Mouse (Mus musculus): ENCODE data around the gene Olfr1393. TPM values are rescaled to one million over a fixed set of nuclear protein-coding genes. Genes with fewer than 3 reads are reported as not detected.

The Olfr1393 gene
- polyA plus RNA-seq, 1 experiment, result 0.72 TPM

DNA sequence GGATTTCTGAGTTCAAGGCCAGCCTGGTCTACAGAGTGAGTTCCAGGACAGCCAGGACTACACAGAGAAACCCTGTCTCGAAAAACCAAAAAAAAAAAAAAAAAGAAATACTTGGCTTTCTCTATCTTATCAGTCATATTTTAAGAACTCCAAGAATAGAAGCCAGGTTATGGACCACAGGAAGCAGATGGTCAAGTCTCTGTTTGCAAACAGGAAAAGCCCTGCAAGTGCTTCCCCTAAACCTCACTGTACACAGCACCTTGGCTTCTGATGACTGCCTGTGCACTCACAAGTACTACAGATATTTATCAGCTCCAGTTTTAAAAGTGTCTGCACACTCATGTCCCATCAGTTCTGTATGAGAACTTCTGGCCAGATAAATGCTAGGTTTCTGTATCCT, 36.6 kb upstream of the Olfr1393 start:
- Histone ChIP-seq H3K4me1 (ENCODE audit: control insufficient read depth, insufficient read depth, low read length) (peaks cover 6% of the 10 kb centered on the region; the same call in 1 of the 2 replicates), H3K36me3 (ENCODE audit: control insufficient read depth, insufficient read depth, low read length) (no peaks in the 10 kb centered on the region), H3K27me3 (replicated peaks; ENCODE audit: control insufficient read depth, insufficient read depth, low read length) (no peaks in the 10 kb centered on the region), H3K27ac (ENCODE audit: insufficient read depth, low read depth, low read length) (0 out of 2 replicates have a peak overlapping the region, but pooled peaks have one; percentile 32), H3K4me3 (ENCODE audit: insufficient read depth, low read depth, low read length) (no peak overlapping the region)
- peak; percentile 63 for DNase-seq
- 65% methylated on average over 1 of the region's 1 CpGs for WGBS
- TF ChIP-seq CTCF (conservative IDR thresholded peaks at IDR 0.05; ENCODE audit: insufficient read depth, insufficient read length, low read depth, low read length) (no peak), POLR2A (IDR thresholded peaks at IDR 0.05; ENCODE audit: low read depth, low read length) (no peak)

- 21% methylated on average over 11 of the region's 11 CpGs for WGBS
- DNase-seq, result no peak
- Histone ChIP-seq H3K4me1 (ENCODE audit: control insufficient read depth, insufficient read depth, low read length) (peaks cover 12% of the 10 kb centered on the region), H3K27me3 (replicated peaks; ENCODE audit: control insufficient read depth, insufficient read depth, low read length) (no peaks in the 10 kb centered on the region), H3K4me3 (ENCODE audit: insufficient read depth, low read depth, low read length) (peak overlapping the region; percentile 75), H3K27ac (ENCODE audit: insufficient read depth, low read depth, low read length) (peak overlapping the region; percentile 71), H3K36me3 (ENCODE audit: control insufficient read depth, insufficient read depth, low read length) (no peaks in the 10 kb centered on the region)
- no peak for TF ChIP-seq POLR2A (IDR thresholded peaks at IDR 0.05; ENCODE audit: low read depth, low read length)
- no peak for TF ChIP-seq CTCF (conservative IDR thresholded peaks at IDR 0.05; ENCODE audit: insufficient read depth, insufficient read length, low read depth, low read length)
These were observed 35.0 kb upstream of the Olfr1393 start for GRCm38 (mm10) chr11:49242944-49243626.

GRCm38 (mm10) chr11:49243727-49244594, 34.1 kb upstream of the Olfr1393 start, which contains the start of gene Mgat1:
Gene Mgat1 (plus strand): TSS chr11:49244191.
- DNase-seq, result peak; percentile 98
- peaks cover 16% of the 10 kb centered on the region for H3K4me1 ChIP-seq (ENCODE audit: control insufficient read depth, insufficient read depth, low read length)
- H3K27me3 ChIP-seq (replicated peaks; ENCODE audit: control insufficient read depth, insufficient read depth, low read length), result no peaks in the 10 kb centered on the region
- H3K36me3 ChIP-seq (ENCODE audit: control insufficient read depth, insufficient read depth, low read length), result no peaks in the 10 kb centered on the region
- peak within 1 kb of the TSS; percentile 96 for H3K27ac ChIP-seq (ENCODE audit: insufficient read depth, low read depth, low read length)
- peak within 1 kb of the TSS; percentile 75 for H3K4me3 ChIP-seq (ENCODE audit: insufficient read depth, low read depth, low read length)
- WGBS, result under 1% methylated on average over 58 of the region's 60 CpGs
- no peak for TF ChIP-seq POLR2A (IDR thresholded peaks at IDR 0.05; ENCODE audit: low read depth, low read length)
- no peak for TF ChIP-seq CTCF (conservative IDR thresholded peaks at IDR 0.05; ENCODE audit: insufficient read depth, insufficient read length, low read depth, low read length)

- Histone ChIP-seq H3K4me1 (ENCODE audit: control insufficient read depth, insufficient read depth, low read length) (peaks cover 22% of the 10 kb centered on the region), H3K36me3 (ENCODE audit: control insufficient read depth, insufficient read depth, low read length) (no peaks in the 10 kb centered on the region), H3K4me3 (ENCODE audit: insufficient read depth, low read depth, low read length) (peak overlapping the region; percentile 75), H3K27ac (ENCODE audit: insufficient read depth, low read depth, low read length) (peak overlapping the region; percentile 94), H3K27me3 (replicated peaks; ENCODE audit: control insufficient read depth, insufficient read depth, low read length) (no peaks in the 10 kb centered on the region)
- TF ChIP-seq CTCF (conservative IDR thresholded peaks at IDR 0.05; ENCODE audit: insufficient read depth, insufficient read length, low read depth, low read length) (no peak), POLR2A (IDR thresholded peaks at IDR 0.05; ENCODE audit: low read depth, low read length) (no peak)
- no peak for DNase-seq
- under 1% methylated on average over 4 of the region's 4 CpGs for WGBS
These were observed 33.5 kb upstream of the Olfr1393 start for GRCm38 (mm10) chr11:49244595-49244930.

DNA sequence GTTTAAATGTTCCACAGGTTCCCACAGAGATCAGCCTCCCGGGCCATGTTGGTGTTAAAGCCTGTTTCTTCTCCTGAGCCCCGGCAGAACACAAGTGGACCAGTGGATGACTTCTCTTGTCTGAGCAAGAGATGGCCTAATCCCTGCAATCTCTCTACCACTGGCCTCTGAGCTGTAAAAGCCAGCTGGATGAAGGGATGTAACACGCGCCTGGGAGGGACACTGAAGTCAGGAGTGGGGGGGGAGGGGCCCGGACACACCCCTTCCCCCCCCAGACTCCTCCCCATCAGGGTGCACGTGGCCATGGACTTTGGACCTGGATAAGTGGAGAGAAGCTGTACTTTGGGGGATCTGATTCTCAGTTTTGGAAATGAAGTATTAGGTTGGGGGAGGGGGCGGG, 32.9 kb upstream of the Olfr1393 start:
- H3K27me3 ChIP-seq (replicated peaks; ENCODE audit: control insufficient read depth, insufficient read depth, low read length), result no peaks in the 10 kb centered on the region
- WGBS, result 15% methylated on average over 7 of the region's 7 CpGs
- peaks cover 23% of the 10 kb centered on the region for H3K4me1 ChIP-seq (ENCODE audit: control insufficient read depth, insufficient read depth, low read length)
- peak; percentile 91 for DNase-seq
- H3K27ac ChIP-seq (ENCODE audit: insufficient read depth, low read depth, low read length), result peak overlapping the region; percentile 96
- no peaks in the 10 kb centered on the region for H3K36me3 ChIP-seq (ENCODE audit: control insufficient read depth, insufficient read depth, low read length)
- no peak for TF ChIP-seq POLR2A (IDR thresholded peaks at IDR 0.05; ENCODE audit: low read depth, low read length)
- TF ChIP-seq CTCF (conservative IDR thresholded peaks at IDR 0.05; ENCODE audit: insufficient read depth, insufficient read length, low read depth, low read length), result no peak
- H3K4me3 ChIP-seq (ENCODE audit: insufficient read depth, low read depth, low read length), result peak overlapping the region; percentile 62

- no peaks in the 10 kb centered on the region for H3K36me3 ChIP-seq (ENCODE audit: control insufficient read depth, insufficient read depth, low read length)
- TF ChIP-seq POLR2A (IDR thresholded peaks at IDR 0.05; ENCODE audit: low read depth, low read length) (no peak), CTCF (conservative IDR thresholded peaks at IDR 0.05; ENCODE audit: insufficient read depth, insufficient read length, low read depth, low read length) (no peak)
- peak overlapping the region; percentile 96 for H3K27ac ChIP-seq (ENCODE audit: insufficient read depth, low read depth, low read length)
- no peak for DNase-seq
- H3K4me3 ChIP-seq (ENCODE audit: insufficient read depth, low read depth, low read length), result peak overlapping the region; percentile 62
- WGBS, result 12% methylated on average over 12 of the region's 12 CpGs
- H3K4me1 ChIP-seq (ENCODE audit: control insufficient read depth, insufficient read depth, low read length), result peaks cover 23% of the 10 kb centered on the region
- H3K27me3 ChIP-seq (replicated peaks; ENCODE audit: control insufficient read depth, insufficient read depth, low read length), result no peaks in the 10 kb centered on the region
These were observed 32.3 kb upstream of the Olfr1393 start for GRCm38 (mm10) chr11:49245634-49246415.

Measured in kidney, adult 2 months (tissue).